Mouse (Mus musculus): ENCODE results near the gene Gm15557. TPM values are rescaled to one million over a fixed set of nuclear protein-coding genes. Genes with fewer than 3 reads are reported as not detected.

The Gm15557 gene
- polyA plus RNA-seq, 2 experiments from 2014 or later, result not detected

- ATAC-seq, result no peak
These were observed 11.5 kb downstream of the Gm15557 start for GRCm38 (mm10) chr2:155952006-155952405.

- peak; percentile 92 for ATAC-seq
These were observed 15.9 kb downstream of the Gm15557 start, which contains the start of gene Cep250 for GRCm38 (mm10) chr2:155956134-155957059. Cep250 (plus strand) TSS chr2:155956458.

GRCm38 (mm10) chr2:155959981-155960380 lies 19.5 kb downstream of the Gm15557 start:
- no peak for ATAC-seq

DNA sequence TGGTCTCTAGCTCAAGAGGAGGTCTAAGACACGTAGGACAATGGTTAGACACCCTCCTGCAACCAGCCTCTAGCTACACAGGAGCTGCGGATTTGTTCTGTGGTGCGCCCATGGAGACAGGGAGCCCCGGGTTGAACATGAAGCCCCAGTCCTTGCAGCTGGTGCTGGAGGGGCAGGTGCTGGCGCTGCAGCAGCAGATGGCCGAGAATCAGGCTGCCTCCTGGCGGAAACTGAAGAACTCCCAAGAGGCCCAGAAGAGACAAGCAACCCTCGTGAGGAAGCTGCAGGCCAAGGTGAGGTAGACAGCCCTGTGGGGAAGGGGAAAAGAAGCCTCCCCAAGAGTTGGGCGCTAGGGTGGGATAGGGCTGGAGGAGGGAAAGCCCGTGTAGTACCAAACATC lies 21.3 kb downstream of the Gm15557 start:
- ATAC-seq, result no peak

DNA sequence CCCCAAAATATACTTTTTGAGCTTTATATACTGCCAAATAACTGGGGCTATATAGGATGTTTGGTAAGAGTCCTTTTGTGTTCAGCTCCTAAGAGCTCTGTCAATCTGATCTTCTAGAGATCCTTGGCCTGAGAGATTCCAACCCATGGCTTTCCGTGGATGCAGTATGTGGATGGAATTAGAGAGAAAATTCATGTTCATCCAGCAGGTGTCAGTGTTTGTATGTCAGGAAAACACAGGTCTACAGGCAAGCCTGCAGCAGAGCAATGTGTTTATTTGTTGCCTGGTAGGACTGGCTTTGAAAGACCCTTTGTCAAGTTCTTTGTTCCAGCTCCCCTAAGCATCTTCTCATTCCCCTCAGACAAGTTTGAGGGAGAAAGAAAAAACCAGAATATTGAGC lies 22.5 kb downstream of the Gm15557 start:
- no peak for ATAC-seq

GRCm38 (mm10) chr2:155973348-155973747 lies 32.8 kb downstream of the Gm15557 start:
- ATAC-seq, result no peak

DNA sequence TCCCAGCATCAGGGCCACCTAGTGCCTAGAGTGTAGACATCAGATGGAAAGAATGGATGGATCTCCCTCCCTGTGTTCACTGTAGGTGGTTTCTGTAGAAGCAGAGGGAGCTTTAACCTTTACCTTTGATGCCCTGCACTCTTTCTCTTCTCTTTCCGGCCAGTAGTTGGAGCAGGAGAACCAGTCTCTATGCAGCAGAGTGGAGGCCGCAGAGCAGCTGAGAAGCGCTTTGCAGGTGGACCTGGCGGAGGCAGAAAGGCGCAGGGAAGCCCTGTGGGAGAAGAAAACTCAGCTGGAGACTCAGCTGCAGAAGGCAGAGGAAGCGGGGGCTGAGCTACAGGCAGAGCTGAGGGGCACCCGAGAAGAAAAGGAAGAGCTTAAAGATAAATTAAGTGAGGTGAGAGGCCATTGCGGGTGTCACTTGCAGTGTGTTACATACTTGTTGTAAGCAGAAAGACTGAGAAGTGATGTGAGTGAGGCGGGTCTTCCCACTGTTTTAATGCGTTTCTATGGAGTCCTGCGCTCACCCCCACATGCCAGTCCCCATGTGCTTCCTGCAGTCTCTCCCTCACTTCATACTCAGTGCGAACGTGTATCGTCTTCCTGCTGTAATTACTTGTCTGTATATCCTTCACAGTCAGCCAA lies 33.7 kb downstream of the Gm15557 start:
- no peak for ATAC-seq

GRCm38 (mm10) chr2:155979328-155979991 lies 38.9 kb downstream of the Gm15557 start:
- ATAC-seq, result peak; percentile 98

- no peak for ATAC-seq
These were observed 45.2 kb downstream of the Gm15557 start for GRCm38 (mm10) chr2:155985776-155986175.

- ATAC-seq, result no peak
These were observed 46.6 kb downstream of the Gm15557 start for GRCm38 (mm10) chr2:155987131-155987530.

- no peak for ATAC-seq
These were observed 48.6 kb downstream of the Gm15557 start for GRCm38 (mm10) chr2:155989085-155989484.

DNA sequence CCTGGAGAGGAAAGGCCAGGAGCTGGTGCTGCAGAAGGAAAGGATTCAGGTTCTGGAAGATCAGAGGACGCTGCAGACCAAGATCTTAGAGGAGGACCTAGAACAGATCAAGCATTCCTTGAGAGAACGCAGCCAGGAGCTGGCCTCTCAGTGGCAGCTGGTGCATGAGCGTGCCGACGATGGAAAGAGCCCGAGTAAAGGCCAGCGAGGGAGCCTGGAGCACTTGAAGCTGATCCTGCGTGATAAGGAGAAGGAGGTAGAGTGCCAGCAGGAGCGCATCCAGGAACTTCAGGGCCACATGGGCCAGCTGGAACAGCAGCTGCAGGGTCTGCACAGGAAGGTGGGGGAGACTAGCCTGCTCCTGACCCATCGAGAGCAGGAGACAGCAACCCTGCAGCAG lies 50.6 kb downstream of the Gm15557 start:
- ATAC-seq, result no peak

DNA sequence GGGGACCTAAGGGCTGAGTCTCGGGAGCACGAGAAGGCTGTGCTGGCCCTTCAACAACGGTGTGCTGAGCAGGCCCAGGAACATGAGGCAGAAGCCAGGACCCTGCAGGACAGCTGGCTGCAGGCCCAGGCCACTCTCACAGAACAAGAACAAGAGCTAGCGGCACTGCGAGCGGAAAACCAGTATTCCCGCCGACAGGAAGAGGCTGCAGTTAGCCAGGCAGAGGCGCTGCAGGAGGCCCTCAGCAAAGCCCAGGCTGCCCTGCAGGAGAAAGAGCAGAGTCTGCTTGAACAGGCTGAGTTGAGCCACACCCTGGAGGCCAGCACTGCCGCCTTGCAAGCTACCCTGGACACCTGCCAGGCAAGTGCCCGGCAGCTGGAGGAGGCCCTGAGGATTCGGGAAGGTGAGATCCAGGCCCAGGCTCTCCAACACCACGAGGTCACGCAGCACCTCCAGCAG lies 51.4 kb downstream of the Gm15557 start:
- no peak for ATAC-seq

Other genes starting within 250 kb of the Gm15557 start
- 10 to 100 TPM; 55.4 to 66.2 TPM for gene Trpc4ap, start 248.3 kb upstream of the Gm15557 start, polyA plus RNA-seq (2017; shearing (Covaris generic))
- gene Edem2, start 211.3 kb upstream of the Gm15557 start, polyA plus RNA-seq (2017; shearing (Covaris generic)), result 10 to 100 TPM; 39.9 to 45.0 TPM
- not detected for gene Gm17581, start 204.9 kb upstream of the Gm15557 start, polyA plus RNA-seq (2017; shearing (Covaris generic))
- not detected for gene Procr, start 189.6 kb upstream of the Gm15557 start, polyA plus RNA-seq (2017; shearing (Covaris generic))
- gene Mmp24, start 165.4 kb upstream of the Gm15557 start, polyA plus RNA-seq (2017; shearing (Covaris generic)), result under 1 TPM in 1 of 2 experiments, not detected in 1; 0.11 TPM
- gene BC029722, start 121.3 kb upstream of the Gm15557 start, polyA plus RNA-seq (2017; shearing (Covaris generic)), result 10 to 100 TPM; 14.5 to 18.7 TPM
- 10 to 100 TPM; 73.4 to 81.2 TPM for gene Eif6, start 113.8 kb upstream of the Gm15557 start, polyA plus RNA-seq (2017; shearing (Covaris generic))
- not detected for gene Fam83c, start 105.9 kb upstream of the Gm15557 start, polyA plus RNA-seq (2017; shearing (Covaris generic))
- gene Uqcc1, start 10.4 kb upstream of the Gm15557 start, polyA plus RNA-seq (2017; shearing (Covaris generic)), result 10 to 100 TPM; 23.1 to 34.2 TPM
- gene Gdf5, start 4.6 kb downstream of the Gm15557 start, polyA plus RNA-seq (2017; shearing (Covaris generic)), result not detected
- 10 to 100 TPM; 44.8 to 51.3 TPM for gene Cep250, start 15.7 kb downstream of the Gm15557 start, polyA plus RNA-seq (2017; shearing (Covaris generic))
- gene 6430550D23Rik, start 67.2 kb downstream of the Gm15557 start, polyA plus RNA-seq (2017; shearing (Covaris generic)), result 1 to 10 TPM; 1.6 TPM
- 100 to 1,000 TPM; 113 to 142 TPM for gene Ergic3, start 67.3 kb downstream of the Gm15557 start, polyA plus RNA-seq (2017; shearing (Covaris generic))
- gene Fer1l4, start 112.2 kb downstream of the Gm15557 start, polyA plus RNA-seq (2017; shearing (Covaris generic)), result not detected
- not detected for gene Spag4, start 124.4 kb downstream of the Gm15557 start, polyA plus RNA-seq (2017; shearing (Covaris generic))
- 10 to 100 TPM; 46.1 to 54.1 TPM for gene Cpne1, start 171.2 kb downstream of the Gm15557 start, polyA plus RNA-seq (2017; shearing (Covaris generic))
- 10 to 100 TPM; 16.2 to 18.7 TPM for gene Rbm12, start 171.2 kb downstream of the Gm15557 start, polyA plus RNA-seq (2017; shearing (Covaris generic))
- gene Gm28036, start 186.4 kb downstream of the Gm15557 start, polyA plus RNA-seq (2017; shearing (Covaris generic)), result 1 to 10 TPM; 6.0 to 8.8 TPM
- 100 to 1,000 TPM; 150 to 165 TPM for gene Romo1, start 203.3 kb downstream of the Gm15557 start, polyA plus RNA-seq (2017; shearing (Covaris generic))
- 10 to 100 TPM; 40.6 to 45.9 TPM for gene Nfs1, start 203.5 kb downstream of the Gm15557 start, polyA plus RNA-seq (2017; shearing (Covaris generic))
- 100 to 1,000 TPM; 578 to 629 TPM for gene Rbm39, start 239.5 kb downstream of the Gm15557 start, polyA plus RNA-seq (2017; shearing (Covaris generic))